Mouse (Mus musculus): ENCODE data around the gene Mylk2. TPM values are rescaled to one million over a fixed set of nuclear protein-coding genes. Genes with fewer than 3 reads are reported as not detected.

Gene Mylk2
- total and polyA plus RNA-seq, 3 experiments, result not detected

GRCm38 (mm10) chr2:152942898-152943515 lies 31.9 kb downstream of the Mylk2 start:
- Histone ChIP-seq H3K27me3 (ENCODE audit: control insufficient read depth in 1 of 2, insufficient read depth in 2 of 2, low read length in 2 of 2) (peaks cover 11 to 18% of the 10 kb centered on the region in 2 experiments), H3K4me3 (ENCODE audit: control insufficient read depth in 1 of 2, insufficient read depth in 1 of 2, low read depth in 2 of 2, low read length in 2 of 2) (no peak overlapping the region)

GRCm38 (mm10) chr2:152943568-152943967 lies 32.4 kb downstream of the Mylk2 start:
- TF ChIP-seq NELFE (IDR thresholded peaks at IDR 0.05; ENCODE audit: low read depth, low read length) (no peak), RCOR1 (IDR thresholded peaks at IDR 0.05; ENCODE audit: low read depth, low read length) (no peak)
- Histone ChIP-seq H3K9me3 (replicated peaks; ENCODE audit: insufficient read depth, low read length) (no peaks in the 10 kb centered on the region), H3K27ac (ENCODE audit: control insufficient read depth, low read depth, low read length) (no peak overlapping the region), H3K4me3 (ENCODE audit: control insufficient read depth in 1 of 2, insufficient read depth in 1 of 2, low read depth in 2 of 2, low read length in 2 of 2) (no peak overlapping the region), H3K79me2 (ENCODE audit: control insufficient read depth, insufficient read depth, low read length, poor library complexity) (no peaks in the 10 kb centered on the region), H3K4me1 (ENCODE audit: control insufficient read depth in 1 of 2, insufficient read depth in 2 of 2, low read length in 2 of 2) (no peaks in the 10 kb centered on the region), H3K9ac (ENCODE audit: control insufficient read depth, low read depth, low read length, poor library complexity, severe bottlenecking) (no peak overlapping the region), H3K27me3 (ENCODE audit: control insufficient read depth in 1 of 2, insufficient read depth in 2 of 2, low read length in 2 of 2) (peaks cover 15 to 17% of the 10 kb centered on the region in 2 experiments), H3K36me3 (ENCODE audit: control insufficient read depth in 1 of 2, insufficient read depth in 2 of 2, low read length in 2 of 2) (no peaks in the 10 kb centered on the region)
- DNase-seq (ENCODE audit: low read depth, low spot score), result no peak

More at GRCm38 (mm10) chr2:152942898-152943515, 31.9 kb downstream of the Mylk2 start:
- Histone ChIP-seq H3K27ac (ENCODE audit: control insufficient read depth, low read depth, low read length) (no peak overlapping the region), H3K9me3 (replicated peaks; ENCODE audit: insufficient read depth, low read length) (no peaks in the 10 kb centered on the region), H3K79me2 (ENCODE audit: control insufficient read depth, insufficient read depth, low read length, poor library complexity) (no peaks in the 10 kb centered on the region), H3K36me3 (ENCODE audit: control insufficient read depth in 1 of 2, insufficient read depth in 2 of 2, low read length in 2 of 2) (no peaks in the 10 kb centered on the region), H3K4me1 (ENCODE audit: control insufficient read depth in 1 of 2, insufficient read depth in 2 of 2, low read length in 2 of 2) (no peaks in the 10 kb centered on the region), H3K9ac (ENCODE audit: control insufficient read depth, low read depth, low read length, poor library complexity, severe bottlenecking) (no peak overlapping the region)
- TF ChIP-seq TAL1 (IDR thresholded peaks at IDR 0.05; ENCODE audit: low read length) (no peak), MEF2A (IDR thresholded peaks at IDR 0.05; ENCODE audit: extremely low read depth, insufficient replicate concordance, low read depth, low read length, poor library complexity, severe bottlenecking) (no peak), ETS1 (IDR thresholded peaks at IDR 0.05; ENCODE audit: low read depth, low read length) (no peak)
- no peak for DNase-seq (ENCODE audit: low read depth, low spot score)

GRCm38 (mm10) chr2:152944013-152944412 lies 32.9 kb downstream of the Mylk2 start:
- Histone ChIP-seq H3K36me3 (ENCODE audit: control insufficient read depth in 1 of 2, insufficient read depth in 2 of 2, low read length in 2 of 2) (no peaks in the 10 kb centered on the region), H3K79me2 (ENCODE audit: control insufficient read depth, insufficient read depth, low read length, poor library complexity) (no peaks in the 10 kb centered on the region), H3K27ac (ENCODE audit: control insufficient read depth, low read depth, low read length) (no peak overlapping the region), H3K9me3 (replicated peaks; ENCODE audit: insufficient read depth, low read length) (no peaks in the 10 kb centered on the region), H3K9ac (ENCODE audit: control insufficient read depth, low read depth, low read length, poor library complexity, severe bottlenecking) (no peak overlapping the region), H3K27me3 (ENCODE audit: control insufficient read depth in 1 of 2, insufficient read depth in 2 of 2, low read length in 2 of 2) (peaks cover 15 to 16% of the 10 kb centered on the region in 2 experiments), H3K4me3 (ENCODE audit: control insufficient read depth in 1 of 2, insufficient read depth in 1 of 2, low read depth in 2 of 2, low read length in 2 of 2) (no peak overlapping the region), H3K4me1 (ENCODE audit: control insufficient read depth in 1 of 2, insufficient read depth in 2 of 2, low read length in 2 of 2) (no peaks in the 10 kb centered on the region)
- DNase-seq (ENCODE audit: low read depth, low spot score), result no peak
- TF ChIP-seq E2F4 (IDR thresholded peaks at IDR 0.05; ENCODE audit: borderline replicate concordance, low read depth, low read length), result no peak
- TF ChIP-seq ZNF384 (IDR thresholded peaks at IDR 0.05; ENCODE audit: low read depth, low read length), result no peak
- no peak for TF ChIP-seq ETS1 (IDR thresholded peaks at IDR 0.05; ENCODE audit: low read depth, low read length)
- no peak for TF ChIP-seq USF1 (IDR thresholded peaks at IDR 0.05; ENCODE audit: low read depth, low read length)
